Mouse (Mus musculus): ENCODE data around the gene Hspa12b.
A peak's percentile ranks its signal among the peaks of the same experiment; 100 is the strongest.

- TF ChIP-seq POLR2A (IDR thresholded peaks at IDR 0.05; ENCODE audit: borderline replicate concordance, control insufficient read depth, low read depth, low read length) (no peak), CTCF (IDR thresholded peaks at IDR 0.05; ENCODE audit: control insufficient read depth, insufficient read depth, low read length) (peak; percentile 60; the same call in 1 of the 2 replicates)
Measured at GRCm38 (mm10) chr2:131179990-131180587, 53.0 kb downstream of the Hspa12b start, which contains the start of gene Cenpb.

All from bone marrow, adult 2 months (tissue).